Mouse (Mus musculus) midbrain, embryonic 15.5 days (tissue): ENCODE results near the gene Cct6b. TPM values are rescaled to one million over a fixed set of nuclear protein-coding genes. Genes with fewer than 3 reads are reported as not detected.
"Not testable (repeated sequence)": the region's sequence is repeated elsewhere in the genome, so short reads cannot be mapped to it uniquely, and the experiment has no call there.

Experiments
- ATAC-seq: fragments of 200-750 bp; cut with Nextera tagmentation; replicated peaks from 2 replicates; pipeline ENCODE4 v1.8.0; 2017; ENCODE audit warnings: moderate TSS enrichment
- H3K27ac ChIP-seq: fragments of 300-500 bp; sonication (generic); 2 replicates; pipeline ENCODE4 v1.5.1; 2015; ENCODE audit warnings: mild to moderate bottlenecking, inconsistent platforms
- H3K27me3 ChIP-seq: fragments of 300-500 bp; sonication (generic); replicated peaks from 2 replicates; pipeline ENCODE4 v1.6.1; 2015; ENCODE audit warnings: inconsistent platforms
- H3K36me3 ChIP-seq: fragments of 300-500 bp; sonication (generic); replicated peaks from 2 replicates; pipeline ENCODE4 v1.6.1; 2015; ENCODE audit warnings: inconsistent platforms
- H3K4me1 ChIP-seq: fragments of 300-500 bp; sonication (generic); 2 replicates; pipeline ENCODE4 v1.6.1; 2015; ENCODE audit warnings: inconsistent platforms
- H3K4me2 ChIP-seq: fragments of 300-500 bp; sonication (generic); 2 replicates; pipeline ENCODE4 v1.6.1; 2015; ENCODE audit warnings: inconsistent platforms, mild to moderate bottlenecking, moderate library complexity
- H3K4me3 ChIP-seq: fragments of 300-500 bp; sonication (generic); 2 replicates; pipeline ENCODE4 v1.5.1; 2015; ENCODE audit warnings: mild to moderate bottlenecking, inconsistent platforms
- H3K9ac ChIP-seq: fragments of 300-500 bp; sonication (generic); 2 replicates; pipeline ENCODE4 v1.6.1; 2015; ENCODE audit warnings: mild to moderate bottlenecking, inconsistent platforms
- H3K9me3 ChIP-seq: fragments of 300-500 bp; sonication (generic); 2 replicates; pipeline ENCODE4 v1.6.1; 2016; ENCODE audit warnings: inconsistent platforms
- WGBS: fragments of 180-500 bp; shearing (Covaris S2); methylation state at CpG from one replicate; pipeline ENCODE4 v1.1.7; 2015; ENCODE audit warnings: mixed read lengths; 5-methylcytosine and 5-hydroxymethylcytosine counted together
- polyA plus RNA-seq: library from polyadenylated mRNA; unstranded; fragments of >200 nt; fragmentation: Nextera tagmentation; extraction: Ambion mirVana; gene quantifications from 2 replicates; pipeline ENCODE4 v1.2.1, GENCODE M21; 2015

The Cct6b gene
- polyA plus RNA-seq, 1 experiment from 2014 or later = 0.56 TPM

- not testable (repeated sequence) for H3K4me2 ChIP-seq, H3K9ac ChIP-seq, H3K27me3 ChIP-seq, H3K36me3 ChIP-seq, H3K4me3 ChIP-seq, H3K27ac ChIP-seq, H3K9me3 ChIP-seq, H3K4me1 ChIP-seq, ATAC-seq
These were observed 69.2 kb downstream of the Cct6b start for GRCm38 (mm10) chr11:82694947-82695346.

GRCm38 (mm10) chr11:82692668-82693067 lies 71.5 kb downstream of the Cct6b start:
- H3K4me3 ChIP-seq = no peak overlapping the region
- H3K4me1 ChIP-seq = no peaks in the 10 kb centered on the region
- no peaks in the 10 kb centered on the region for H3K27me3 ChIP-seq
- H3K27ac ChIP-seq = no peak overlapping the region
- no peak overlapping the region for H3K4me2 ChIP-seq
- no peak for ATAC-seq
- H3K9ac ChIP-seq = no peak overlapping the region
- 81% methylated on average over 6 of the region's 6 CpGs for WGBS
- no peaks in the 10 kb centered on the region for H3K36me3 ChIP-seq
- H3K9me3 ChIP-seq = no peaks in the 10 kb centered on the region

DNA sequence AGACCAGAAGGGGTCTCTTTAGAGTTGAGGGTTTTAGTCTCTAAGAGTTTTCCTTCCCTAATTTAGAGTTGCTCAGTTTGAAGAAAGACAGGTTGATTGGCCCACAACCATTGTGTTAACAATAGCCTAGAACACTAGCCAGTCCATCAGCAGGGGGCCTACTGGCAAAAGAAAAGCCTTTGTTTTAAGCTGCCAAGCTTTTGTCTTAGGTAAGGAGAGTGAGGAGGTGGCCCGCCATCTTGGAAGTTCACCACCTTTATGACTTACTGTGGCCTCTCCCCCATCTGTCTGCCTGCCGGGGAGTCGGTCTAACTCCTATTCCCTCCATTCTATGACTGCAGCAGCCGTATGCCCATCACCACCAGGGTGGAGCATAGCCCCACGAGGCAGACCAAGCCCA lies 73.6 kb downstream of the Cct6b start:
- no peak overlapping the region for H3K4me3 ChIP-seq
- H3K27me3 ChIP-seq = no peaks in the 10 kb centered on the region
- no peaks in the 10 kb centered on the region for H3K36me3 ChIP-seq
- no peak overlapping the region for H3K4me2 ChIP-seq
- no peaks in the 10 kb centered on the region for H3K9me3 ChIP-seq
- WGBS = 52% methylated on average over 5 of the region's 5 CpGs
- H3K4me1 ChIP-seq = no peaks in the 10 kb centered on the region
- H3K27ac ChIP-seq = no peak overlapping the region
- H3K9ac ChIP-seq = no peak overlapping the region
- ATAC-seq = no peak

DNA sequence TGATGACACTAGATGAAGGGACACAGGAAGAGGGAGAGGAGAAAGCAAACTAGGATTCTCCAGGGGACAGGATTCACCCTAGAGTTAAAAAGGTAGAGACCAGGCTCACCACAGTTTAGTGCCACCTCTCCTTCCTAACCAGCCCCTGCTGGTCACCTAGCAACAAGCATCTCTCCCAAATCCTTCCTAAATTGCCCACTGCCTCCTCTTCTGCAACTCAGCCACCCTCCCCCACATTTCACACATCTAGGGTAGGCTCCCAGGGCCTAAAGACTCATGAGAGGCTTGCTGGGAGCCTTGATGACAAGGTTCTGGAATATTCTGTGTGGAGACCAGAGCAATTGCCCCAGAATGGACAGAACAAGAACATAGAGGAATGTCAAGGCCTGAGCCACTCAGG lies 76.5 kb downstream of the Cct6b start:
- H3K9me3 ChIP-seq = no peaks in the 10 kb centered on the region
- no peak for ATAC-seq
- H3K4me3 ChIP-seq = no peak overlapping the region
- no peak overlapping the region for H3K9ac ChIP-seq
- no peak overlapping the region for H3K4me2 ChIP-seq
- H3K27ac ChIP-seq = no peak overlapping the region
- no peaks in the 10 kb centered on the region for H3K36me3 ChIP-seq
- H3K27me3 ChIP-seq = no peaks in the 10 kb centered on the region
- peaks cover 3% of the 10 kb centered on the region; the same call in 1 of the 2 replicates for H3K4me1 ChIP-seq

DNA sequence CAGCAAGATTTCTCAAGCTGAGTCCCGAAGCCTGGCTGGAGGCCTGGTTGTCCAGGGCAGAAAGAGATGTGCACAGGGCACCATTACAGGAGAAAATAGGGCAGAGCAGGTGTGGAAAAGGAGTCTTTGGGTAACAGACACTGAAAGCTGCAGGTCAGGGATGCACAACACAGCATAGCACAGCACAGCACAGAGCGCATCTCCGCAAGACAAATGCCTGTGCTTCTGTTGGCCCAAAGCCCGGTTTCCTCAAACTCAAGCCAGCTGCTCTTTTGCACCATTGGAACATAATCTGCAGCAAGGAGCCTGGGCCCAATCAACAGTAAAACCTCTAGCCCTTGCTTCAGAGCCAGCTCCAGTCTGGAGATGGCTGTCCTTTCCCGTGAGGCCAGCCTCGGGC lies 79.4 kb downstream of the Cct6b start:
- H3K4me2 ChIP-seq = no peak overlapping the region
- peaks cover 3% of the 10 kb centered on the region; the same call in 1 of the 2 replicates for H3K4me1 ChIP-seq
- 72% methylated on average over 6 of the region's 6 CpGs for WGBS
- H3K27ac ChIP-seq = no peak overlapping the region
- H3K4me3 ChIP-seq = no peak overlapping the region
- H3K9ac ChIP-seq = no peak overlapping the region
- no peak for ATAC-seq
- H3K27me3 ChIP-seq = no peaks in the 10 kb centered on the region
- no peaks in the 10 kb centered on the region for H3K36me3 ChIP-seq
- H3K9me3 ChIP-seq = no peaks in the 10 kb centered on the region

- H3K36me3 ChIP-seq = no peaks in the 10 kb centered on the region
- H3K9me3 ChIP-seq = no peaks in the 10 kb centered on the region
- no peak overlapping the region for H3K9ac ChIP-seq
- H3K4me3 ChIP-seq = no peak overlapping the region
- H3K4me1 ChIP-seq = peaks cover 3% of the 10 kb centered on the region; the same call in 1 of the 2 replicates
- no peak overlapping the region for H3K27ac ChIP-seq
- H3K27me3 ChIP-seq = no peaks in the 10 kb centered on the region
- H3K4me2 ChIP-seq = no peak overlapping the region
- WGBS = 56% methylated on average over 12 of the region's 12 CpGs
- no peak for ATAC-seq
These were observed 80.2 kb downstream of the Cct6b start for GRCm38 (mm10) chr11:82683765-82684505.

- Histone ChIP-seq H3K4me3 (no peak overlapping the region), H3K27ac (no peak overlapping the region), H3K27me3 (no peaks in the 10 kb centered on the region), H3K36me3 (no peaks in the 10 kb centered on the region), H3K4me1 (no peaks in the 10 kb centered on the region), H3K9me3 (no peaks in the 10 kb centered on the region), H3K4me2 (no peak overlapping the region), H3K9ac (no peak overlapping the region)
- 63% methylated on average over 12 of the region's 12 CpGs for WGBS
- ATAC-seq = no peak
These were observed 85.6 kb downstream of the Cct6b start for GRCm38 (mm10) chr11:82678561-82678960.

Other genes with a start within 250 kb of the Cct6b start
- 28.3 and 31.9 TPM in 2 replicates for gene Zfp830, start within 50 bp of the Cct6b start, polyA plus RNA-seq
- gene Lig3, start 16.8 kb upstream of the Cct6b start, polyA plus RNA-seq = 27.4 and 29.1 TPM in 2 replicates
- gene Rffl, start 106.9 kb upstream of the Cct6b start, polyA plus RNA-seq = 4.1 and 4.6 TPM in 2 replicates
- gene Rad51d, start 126.3 kb upstream of the Cct6b start, polyA plus RNA-seq = 12.1 and 13.9 TPM in 2 replicates
- gene Fndc8, start 127.8 kb upstream of the Cct6b start, polyA plus RNA-seq = 0.78 and 1.2 TPM in 2 replicates
- gene Nle1, start 144.1 kb upstream of the Cct6b start, polyA plus RNA-seq = 33.8 and 36.8 TPM in 2 replicates
- 1.3 and 2.0 TPM in 2 replicates for gene Unc45b, start 146.2 kb upstream of the Cct6b start, polyA plus RNA-seq
- gene Slfn5, start 187.0 kb upstream of the Cct6b start, polyA plus RNA-seq = 1.4 and 1.8 TPM in 2 replicates
- 1.9 and 2.2 TPM in 2 replicates for gene Slfn9, start 227.5 kb upstream of the Cct6b start, polyA plus RNA-seq